Mouse (Mus musculus) thymus, adult 2 months (tissue): ENCODE measurements around the gene Cd5.

Source experiments
- CTCF ChIP-seq: fragments of 200-500 bp; IDR thresholded peaks from 2 replicates; pipeline ENCODE4 v1.5.1; 2012; ENCODE audit warnings: mild to moderate bottlenecking, control low read depth, low read length, moderate library complexity, borderline replicate concordance; ENCODE audit not compliant: control insufficient read depth, poor library complexity, insufficient read depth; ENCODE audit errors: extremely low read depth
- POLR2A ChIP-seq: fragments of 200-500 bp; IDR thresholded peaks from 2 replicates; pipeline ENCODE4 v1.6.1; 2012; ENCODE audit warnings: mild to moderate bottlenecking, low read length, control low read depth, moderate library complexity; ENCODE audit not compliant: control insufficient read depth, poor library complexity, insufficient read depth; ENCODE audit errors: extremely low read depth

DNA sequence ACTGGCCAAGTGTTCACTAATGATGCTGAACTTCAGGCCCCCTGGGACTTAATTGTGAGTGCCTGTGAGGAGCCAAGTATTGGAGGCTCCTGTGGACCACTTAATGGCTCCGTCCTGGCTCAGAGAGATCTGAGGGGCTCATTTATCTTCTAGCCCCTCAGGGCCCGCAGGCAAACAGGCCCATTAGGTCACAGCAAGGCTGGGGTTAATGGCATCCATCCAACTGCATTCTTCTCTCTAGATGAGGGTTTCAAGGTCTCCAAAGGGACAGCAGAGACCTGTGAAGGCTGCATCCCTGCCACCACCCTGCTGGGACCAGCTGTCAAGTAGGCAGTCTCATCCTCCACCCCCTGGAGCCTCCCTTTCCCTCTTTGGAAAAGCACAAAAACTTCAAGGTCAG lies 19.1 kb downstream of the Cd5 start:
- TF ChIP-seq CTCF: no peak
- TF ChIP-seq POLR2A: no peak
